Mouse (Mus musculus) CD8-positive naive resting alpha-beta T cell, adult 2 months (primary cell): ENCODE results near the gene Uggt1.
A peak's percentile ranks its signal among the peaks of the same experiment; 100 is the strongest.

Experiments used
- DNase-seq, 2 experiments: peaks; one replicate each; pipeline ENCODE4 v3.0.0; 2022; ENCODE audit warnings: low read depth in 2 of 2, low spot score in 2 of 2

Gene Uggt1

GRCm38 (mm10) chr1:36244058-36244827 lies at the start of gene Uggt1:
Gene Uggt1 (minus strand): TSS chr1:36244720.
- peak; percentile 84 to 86 for DNase-seq

GRCm38 (mm10) chr1:36293470-36293869 lies 49.0 kb upstream of the Uggt1 start:
- DNase-seq: peak; percentile 48 to 68

- DNase-seq: peak in 1 of 2 experiments; percentile 49
These were observed 37.3 kb upstream of the Uggt1 start for GRCm38 (mm10) chr1:36281849-36282248.

- DNase-seq: no peak
These were observed 36.4 kb upstream of the Uggt1 start for GRCm38 (mm10) chr1:36280938-36281337.

GRCm38 (mm10) chr1:36279202-36279601 lies 34.7 kb upstream of the Uggt1 start:
- peak; percentile 86 to 90 for DNase-seq

- DNase-seq: peak; percentile 88 to 91
These were observed 32.9 kb upstream of the Uggt1 start for GRCm38 (mm10) chr1:36277267-36278060.

GRCm38 (mm10) chr1:36275635-36276389 lies 31.3 kb upstream of the Uggt1 start:
- no peak for DNase-seq

GRCm38 (mm10) chr1:36274455-36274854 lies 29.9 kb upstream of the Uggt1 start, which contains the start of gene Neurl3:
Gene Neurl3 (minus strand): TSS chr1:36274679.
- DNase-seq: no peak

- DNase-seq: peak in 1 of 2 experiments; percentile 46
These were observed 28.8 kb upstream of the Uggt1 start for GRCm38 (mm10) chr1:36273288-36273687.

GRCm38 (mm10) chr1:36272546-36272945 lies 28.0 kb upstream of the Uggt1 start:
- DNase-seq: peak; percentile 67 to 74

- no peak for DNase-seq
These were observed 27.2 kb upstream of the Uggt1 start for GRCm38 (mm10) chr1:36271516-36272230.

- no peak for DNase-seq
These were observed 26.1 kb upstream of the Uggt1 start for GRCm38 (mm10) chr1:36270666-36271065.

GRCm38 (mm10) chr1:36269121-36269795 lies 24.7 kb upstream of the Uggt1 start:
- no peak for DNase-seq

- DNase-seq: no peak
These were observed 23.1 kb upstream of the Uggt1 start for GRCm38 (mm10) chr1:36267595-36267994.

GRCm38 (mm10) chr1:36266293-36266692 lies 21.8 kb upstream of the Uggt1 start:
- no peak for DNase-seq

- DNase-seq: peak; percentile 61 to 80
These were observed 19.4 kb upstream of the Uggt1 start for GRCm38 (mm10) chr1:36263833-36264488.

GRCm38 (mm10) chr1:36261708-36262504 lies 17.4 kb upstream of the Uggt1 start:
- peak in 1 of 2 experiments; percentile 26 for DNase-seq

- DNase-seq: peak in 1 of 2 experiments; percentile 31
These were observed 15.9 kb upstream of the Uggt1 start for GRCm38 (mm10) chr1:36260418-36260817.

GRCm38 (mm10) chr1:36259281-36259680 lies 14.8 kb upstream of the Uggt1 start:
- no peak for DNase-seq
